Mouse (Mus musculus): ENCODE measurements around the gene Rab36.

Gene Rab36

DNA sequence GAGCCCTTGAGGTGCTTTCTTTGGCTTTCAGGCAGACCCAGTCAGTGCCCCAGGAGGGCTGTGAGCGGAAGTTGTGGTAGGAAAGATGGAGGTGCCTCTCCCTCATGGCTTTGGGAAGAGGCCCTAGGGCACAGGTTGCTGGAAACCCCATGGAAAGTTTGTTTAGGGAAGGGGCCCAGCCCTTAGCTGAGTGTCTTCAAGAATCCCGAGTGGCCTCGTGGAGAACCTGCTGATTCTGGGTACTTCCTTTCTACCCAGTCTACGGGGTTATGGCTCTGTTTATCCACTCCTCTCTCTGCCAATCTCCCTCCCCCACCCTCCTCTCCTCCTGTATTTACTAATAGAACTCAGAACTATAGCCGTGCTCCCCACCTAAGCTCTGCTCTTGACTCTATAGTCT, 38.8 kb downstream of the Rab36 start:
- DNase-seq = no peak

- no peak for DNase-seq
Observed at GRCm38 (mm10) chr10:75078174-75079128, 41.6 kb downstream of the Rab36 start.

DNA sequence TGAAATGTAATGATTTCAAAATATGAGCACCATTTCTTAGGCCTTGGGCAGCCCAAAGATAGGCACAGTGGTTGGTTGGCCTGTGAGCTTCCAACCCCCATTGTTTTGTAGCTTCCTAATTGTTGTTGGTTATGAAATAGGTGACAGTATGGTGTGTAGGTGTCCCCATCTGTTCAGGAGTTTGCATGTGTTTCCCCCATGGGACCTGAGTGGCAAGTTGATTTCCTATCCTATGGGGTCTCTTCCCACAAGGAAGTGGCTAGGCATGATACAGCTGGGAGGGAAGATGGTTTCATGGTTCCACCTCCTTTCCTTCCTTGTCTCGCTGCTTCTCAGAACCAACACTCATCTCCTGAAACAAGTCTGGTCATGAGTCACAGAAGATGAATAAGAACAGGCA, 48.5 kb downstream of the Rab36 start:
- no peak for DNase-seq

DNA sequence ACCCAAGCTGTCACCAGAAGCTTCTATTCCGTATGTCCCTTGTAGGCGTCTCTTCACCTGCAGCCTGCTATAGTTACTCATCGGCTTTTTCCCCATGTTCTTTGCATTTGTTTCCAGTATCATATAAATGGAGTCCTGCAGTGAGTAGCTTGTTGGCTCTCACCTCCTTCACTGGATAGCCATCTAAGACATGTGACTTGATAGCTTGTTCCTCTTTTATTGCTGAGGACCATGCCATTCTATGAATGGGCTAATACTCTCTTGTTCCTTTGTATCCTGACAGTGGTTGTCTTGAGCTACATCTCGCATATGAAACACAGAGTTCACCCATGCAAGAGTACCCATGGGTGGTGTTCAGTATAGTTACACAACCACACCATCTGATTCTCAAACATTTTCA, 51.6 kb downstream of the Rab36 start:
- no peak for DNase-seq

DNA sequence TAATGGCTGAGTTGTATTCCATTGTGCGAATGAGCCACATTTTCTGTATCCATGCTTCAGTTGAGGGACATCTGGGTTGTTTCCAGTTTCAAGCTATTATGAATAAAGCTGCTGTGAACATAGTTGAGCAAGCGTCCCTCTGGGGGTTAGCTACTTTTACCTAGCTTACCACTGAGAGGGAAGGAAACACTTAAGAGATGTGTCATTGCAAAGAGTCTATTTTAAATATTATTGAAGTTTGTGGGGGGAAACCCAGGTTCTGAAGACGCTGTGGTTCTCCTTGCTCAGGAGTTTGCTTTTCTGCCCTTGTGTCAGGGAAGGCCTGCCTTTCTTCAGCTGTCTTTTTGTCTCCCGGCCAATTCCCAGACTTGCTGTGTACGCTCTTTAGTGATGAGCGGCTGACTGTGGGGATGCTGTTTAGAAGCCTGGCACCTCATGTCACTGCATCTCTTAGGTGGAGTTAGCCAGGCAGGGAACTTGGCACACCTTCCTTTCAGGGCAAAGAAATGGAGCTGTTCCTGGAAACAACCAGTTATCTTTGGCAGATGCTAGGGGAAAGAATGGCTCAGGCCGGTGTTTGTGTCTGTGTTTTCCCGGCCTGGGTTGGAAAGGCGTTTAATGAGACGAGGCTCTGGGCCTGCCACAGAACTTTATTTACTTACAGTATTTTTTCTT, 54.8 kb downstream of the Rab36 start:
- peak; percentile 84 to 90 for DNase-seq

GRCm38 (mm10) chr10:75093252-75093987, 56.6 kb downstream of the Rab36 start:
- DNase-seq = no peak

GRCm38 (mm10) chr10:75094338-75094737, 57.5 kb downstream of the Rab36 start:
- no peak for DNase-seq

DNA sequence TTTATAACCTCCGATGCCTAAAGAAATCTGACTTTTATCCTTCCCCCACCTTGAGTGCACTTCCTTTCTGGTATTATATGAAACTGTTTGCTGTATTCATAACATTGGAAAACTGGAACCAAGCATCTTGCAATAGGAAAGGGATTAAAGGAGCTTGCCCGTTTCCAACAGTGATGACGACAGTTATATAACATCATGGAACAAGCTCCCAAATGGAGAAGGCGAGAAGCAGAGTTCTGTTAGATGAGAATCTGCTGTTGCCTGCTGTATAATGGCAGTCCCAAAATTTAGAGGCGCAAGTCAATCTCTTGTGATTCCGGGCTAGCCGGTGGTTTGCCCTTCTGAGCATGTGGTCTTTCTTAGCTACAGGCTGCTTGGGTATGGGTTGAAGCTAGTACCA, 58.4 kb downstream of the Rab36 start:
- no peak for DNase-seq

- DNase-seq = peak; percentile 46 to 61
Observed at GRCm38 (mm10) chr10:75098446-75099183, 61.8 kb downstream of the Rab36 start.

GRCm38 (mm10) chr10:75100298-75100697, 63.4 kb downstream of the Rab36 start:
- DNase-seq = peak; percentile 59 to 68

- DNase-seq = no peak
Observed at GRCm38 (mm10) chr10:75103502-75103901, 66.6 kb downstream of the Rab36 start.
